Comparison of ENCODE assay signal across 8 mouse cellular contexts in genomic region chr5:65074693-65075092, GRCm38 (mm10). TPM values are rescaled to one million over a fixed set of nuclear protein-coding genes. Genes with fewer than 3 reads are reported as not detected.
DNase-seq lines count a peak whose midpoint lies in the region; ATAC-seq and TF ChIP-seq lines count a peak whose summit lies in the region.

No protein-coding gene starts in this region.

- H3K4me1 ChIP-seq in heart, adult 2 months (ENCODE audit: control insufficient read depth, insufficient read depth, low read length) = no peaks in the 10 kb centered on the region; the same call in 1 of the 2 replicates
- H3K4me1 ChIP-seq in lung, adult 2 months (ENCODE audit: control insufficient read depth, insufficient read depth, low read length) = peaks cover 2% of the 10 kb centered on the region; the same call in 1 of the 2 replicates
- peaks cover 13% of the 10 kb centered on the region; the same call in 1 of the 2 replicates for H3K4me1 ChIP-seq in forebrain, embryonic 12.5 days

- H3K27me3 ChIP-seq in heart, adult 2 months (ENCODE audit: control insufficient read depth, insufficient read depth, low read length) = no peaks in the 10 kb centered on the region
- no peaks in the 10 kb centered on the region for H3K27me3 ChIP-seq in forebrain, embryonic 12.5 days

- H3K9me3 ChIP-seq in forebrain, embryonic 12.5 days = no peaks in the 10 kb centered on the region

- no peak for TF ChIP-seq EP300 in heart, adult 2 months (IDR thresholded peaks at IDR 0.05; ENCODE audit: insufficient read depth, low read depth, low read length)

- no peak overlapping the region for H3K9ac ChIP-seq in heart, adult 2 months (ENCODE audit: low read depth, low read length)
- H3K9ac ChIP-seq in forebrain, embryonic 12.5 days = no peak overlapping the region

- TF ChIP-seq POLR2A in heart, adult 2 months (IDR thresholded peaks at IDR 0.05; ENCODE audit: insufficient read depth, low read depth, low read length) = no peak
- no peak for TF ChIP-seq POLR2A in lung, adult 2 months (IDR thresholded peaks at IDR 0.05; ENCODE audit: borderline replicate concordance, extremely low read depth, low read depth, low read length)

- TF ChIP-seq CTCF in heart, adult 2 months (IDR thresholded peaks at IDR 0.05) = peak; percentile 71
- peak; percentile 39; the same call in 1 of the 2 replicates for TF ChIP-seq CTCF in lung, adult 2 months (IDR thresholded peaks at IDR 0.05; ENCODE audit: insufficient read depth, low read length)

- intact Hi-C loops in heart, adult 2 months (cut with DNase I) = loop anchor here (1.0 to 2.0 kb wide), 2 partner anchors 138 to 168 kb away; no protein-coding TSS in a partner anchor

- 61% methylated on average over 7 of the region's 7 CpGs for WGBS in heart, adult 2 months
- 68% methylated on average over 7 of the region's 7 CpGs for WGBS in lung, adult 2 months
- WGBS in forebrain, embryonic 12.5 days = 67% methylated on average over 7 of the region's 7 CpGs

- no peaks in the 10 kb centered on the region for H3K36me3 ChIP-seq in heart, adult 2 months (ENCODE audit: control insufficient read depth, insufficient read depth, low read length)
- H3K36me3 ChIP-seq in forebrain, embryonic 12.5 days (replicated peaks) = no peaks in the 10 kb centered on the region

- no peaks in the 10 kb centered on the region for H3K79me2 ChIP-seq in heart, adult 2 months (replicated peaks; ENCODE audit: control insufficient read depth, insufficient read depth, low read length)

- no peak overlapping the region for H3K27ac ChIP-seq in heart, adult 2 months
- no peak overlapping the region for H3K27ac ChIP-seq in forebrain, embryonic 12.5 days

- DNase-seq in heart, adult 2 months = peak; percentile 22 to 53
- no peak for DNase-seq in heart, adult 11 months
- DNase-seq in lung, adult 2 months = no peak
- DNase-seq in lung, postnatal 14 days = no peak
- DNase-seq in cerebellum, adult 9-10 months = peak; percentile 57
- DNase-seq in lung, postnatal 36 days = peak; percentile 41
- no peak for DNase-seq in spleen, postnatal 36 days (ENCODE audit: low spot score in 2 of 2)

- ATAC-seq in forebrain, embryonic 12.5 days (ENCODE audit: low FRiP score) = no peak

- no peak overlapping the region for H3K4me2 ChIP-seq in forebrain, embryonic 12.5 days

- no peak overlapping the region for H3K4me3 ChIP-seq in heart, adult 2 months
- no peak overlapping the region for H3K4me3 ChIP-seq in lung, adult 2 months (replicated peaks; ENCODE audit: extremely low read depth, low read depth, low read length)
- no peak overlapping the region for H3K4me3 ChIP-seq in forebrain, embryonic 12.5 days (replicated peaks)

RNA-seq across cellular contexts. Expression of gene Tmem156, which starts 17.2 kb away (rescaled TPM):
- total RNA-seq in heart, adult 2 months (2021) = under 1 TPM in 1 of 2 experiments, not detected in 1; 0.27 TPM
- not detected in 2 replicates for polyA plus RNA-seq in heart, adult 2 months (2012; rRNA removed)
- 0.49 and 1.5 TPM in 2 replicates for polyA plus RNA-seq in lung, adult 2 months (2012; rRNA removed)
- polyA plus RNA-seq in forebrain, embryonic 12.5 days (2016; fragmentation: Nextera tagmentation; extraction: Ambion mirVana) = 0.27 TPM in 1 of 2 replicates, not detected in the other

RNA-seq across cellular contexts. Expression of gene Klhl5, which starts 32.6 kb away (rescaled TPM):
- total RNA-seq in heart, adult 2 months (2021) = 10 to 100 TPM; 12.9 to 15.3 TPM
- polyA plus RNA-seq in heart, adult 2 months (2012; rRNA removed) = 10.8 and 18.8 TPM in 2 replicates
- polyA plus RNA-seq in lung, adult 2 months (2012; rRNA removed) = 103 and 122 TPM in 2 replicates
- polyA plus RNA-seq in forebrain, embryonic 12.5 days (2016; fragmentation: Nextera tagmentation; extraction: Ambion mirVana) = 47.1 and 47.6 TPM in 2 replicates

Comparison
In these comparisons a context has a peak if more than half of its experiments do, and no peak if none do; other contexts are left out.
1. DNase-seq: peak in heart, adult 2 months (2 of 2), cerebellum, adult 9-10 months (single experiment) and lung, postnatal 36 days (single experiment); none in heart, adult 11 months (single experiment), lung, adult 2 months (single experiment), lung, postnatal 14 days (single experiment) and spleen, postnatal 36 days (0 of 2).